Mouse (Mus musculus): ENCODE data around the gene Tmem177. TPM values are rescaled to one million over a fixed set of nuclear protein-coding genes. Genes with fewer than 3 reads are reported as not detected.
A peak's percentile ranks its signal among the peaks of the same experiment; 100 is the strongest.

Gene Tmem177
- total RNA-seq (2021) (10 to 100 TPM in 1 of 2 experiments, 1 to 10 TPM in 1; 6.1 to 10.9 TPM), polyA plus RNA-seq (2012; rRNA removed) (3.4 and 4.1 TPM in 2 replicates)
- long read RNA-seq, transcript Tmem177-201 (2 exons, 3,341 nt), result major isoform, 14 of 17 reads
- long read RNA-seq, partial matches to known transcripts, result 0 of 17 reads
- long read RNA-seq, other reads (novel, unspliced or antisense), result 3 of 17 reads

DNA sequence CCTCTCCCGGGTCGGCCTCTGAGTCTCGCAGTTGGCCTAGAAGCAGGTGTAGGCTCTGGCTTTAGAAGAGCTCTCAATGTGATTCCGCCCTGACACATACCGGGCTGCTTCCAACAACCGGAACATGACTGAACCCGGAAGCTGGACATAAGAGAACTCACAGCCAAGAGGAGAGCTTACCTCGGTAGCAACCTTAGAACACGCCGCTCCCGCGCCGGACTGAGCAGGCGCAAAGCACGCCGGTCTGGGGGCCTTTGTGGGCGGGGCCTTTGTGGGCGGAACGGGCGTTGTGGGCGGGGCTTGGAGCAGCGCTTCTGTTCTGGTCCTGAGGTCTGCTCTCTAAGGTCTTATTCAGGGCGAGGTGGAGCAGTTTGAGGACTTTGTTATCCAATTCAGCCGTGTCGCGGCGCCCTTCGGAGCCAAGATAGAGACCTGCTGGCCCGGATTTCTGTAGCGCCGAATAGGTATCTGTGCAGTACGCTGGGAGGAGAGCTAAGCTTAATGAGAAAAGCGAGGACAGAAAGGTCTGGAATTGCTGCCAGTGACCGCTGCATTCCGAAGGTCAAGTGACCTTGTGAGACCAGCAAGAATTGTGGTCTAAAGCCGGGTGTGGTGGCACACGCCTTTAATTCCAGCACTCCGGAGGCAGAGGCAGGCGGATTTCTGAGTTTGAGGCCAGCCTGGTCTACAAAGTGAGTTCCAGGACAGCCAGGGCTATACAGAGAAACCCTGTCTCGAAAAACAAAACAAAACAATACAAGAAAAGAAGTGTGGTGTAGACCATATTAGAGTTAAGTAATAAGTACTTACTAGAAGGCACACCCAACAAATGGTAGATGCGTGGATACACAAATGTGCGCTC, at the start of gene Tmem177:
Gene Tmem177, minus strand, starts transcription at position 256 of the 862 bp plus-strand sequence.
- peak; percentile 98 for DNase-seq

DNA sequence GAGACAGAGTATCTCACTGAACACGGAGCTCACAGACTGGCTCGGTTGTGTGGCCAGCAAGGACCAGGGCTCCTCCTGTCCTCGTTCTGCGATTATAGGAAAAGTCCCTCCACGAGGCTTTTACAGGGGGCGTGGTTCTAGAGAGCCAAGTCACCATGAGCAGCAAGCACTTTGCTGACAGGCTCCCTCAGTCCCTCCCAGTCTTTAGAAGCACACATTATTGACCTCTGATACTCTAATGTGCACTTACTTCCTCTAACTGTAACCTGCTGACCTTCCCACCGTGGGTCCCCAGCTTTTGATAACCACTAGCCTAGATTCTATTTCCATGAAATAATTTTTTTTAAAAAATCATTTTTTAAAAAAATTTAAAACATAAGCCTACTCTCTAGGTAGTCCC, 46.9 kb upstream of the Tmem177 start:
- DNase-seq, result no peak

DNA sequence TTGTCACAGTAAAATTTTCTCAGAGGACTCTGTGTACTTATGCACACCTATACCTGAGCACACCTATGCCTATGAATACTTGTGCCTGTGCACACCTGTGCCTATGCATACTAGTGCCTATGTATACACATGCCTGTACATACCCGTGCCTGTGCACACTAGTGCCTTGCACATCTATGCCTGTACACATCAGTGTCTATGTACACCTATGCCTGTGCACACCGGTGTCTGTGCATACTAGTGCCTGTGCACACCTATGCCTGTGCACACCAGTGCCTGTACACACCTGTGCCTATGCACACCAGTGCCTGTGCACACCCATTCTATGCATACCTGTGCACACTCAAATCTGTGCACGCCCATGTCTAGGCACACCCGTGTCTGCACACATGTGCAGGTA, 46.5 kb upstream of the Tmem177 start:
- DNase-seq, result no peak

DNA sequence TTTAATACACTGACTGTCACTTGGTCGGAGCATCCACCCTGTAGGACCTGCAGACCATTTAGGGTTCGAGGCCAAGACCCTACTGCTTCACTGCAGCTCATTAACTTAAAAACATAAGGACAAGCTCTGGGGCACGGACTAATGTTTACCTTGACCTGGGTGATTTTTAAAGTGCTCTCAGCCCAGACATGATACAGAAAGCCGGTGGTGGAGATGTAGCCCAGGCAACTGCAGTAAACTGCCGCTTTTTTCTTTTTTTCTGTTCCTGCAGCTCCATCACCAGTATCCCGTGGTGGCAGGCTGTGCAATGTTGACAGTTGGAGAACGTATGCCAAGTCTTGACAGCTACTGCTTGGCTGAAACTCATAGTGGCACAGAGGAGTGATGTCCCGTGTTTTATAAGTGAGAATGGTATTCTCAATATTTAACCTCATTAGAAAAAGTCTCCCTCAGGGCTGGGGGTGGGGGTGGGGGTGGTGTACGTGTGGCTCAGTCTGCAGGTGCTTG, 44.8 kb upstream of the Tmem177 start:
- DNase-seq, result no peak

DNA sequence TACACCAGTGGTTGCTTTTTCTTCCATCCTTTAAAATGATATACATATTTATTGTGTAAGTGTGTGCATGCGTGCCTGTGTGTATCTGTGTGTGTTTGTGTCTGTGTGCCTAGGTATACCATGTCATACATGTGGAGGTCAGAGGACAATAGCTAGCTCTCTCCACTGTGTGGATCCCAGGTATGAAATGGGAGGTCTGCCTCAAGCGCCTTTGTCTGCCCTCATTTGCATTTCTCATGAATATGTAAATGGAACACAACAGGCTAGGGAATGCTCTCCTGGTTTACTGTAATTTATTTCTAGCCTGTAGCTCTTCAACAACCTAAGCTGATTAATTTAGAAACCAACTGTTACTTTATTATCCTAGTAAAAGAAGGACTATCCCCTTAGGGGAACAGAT, 41.7 kb upstream of the Tmem177 start:
- no peak for DNase-seq

DNA sequence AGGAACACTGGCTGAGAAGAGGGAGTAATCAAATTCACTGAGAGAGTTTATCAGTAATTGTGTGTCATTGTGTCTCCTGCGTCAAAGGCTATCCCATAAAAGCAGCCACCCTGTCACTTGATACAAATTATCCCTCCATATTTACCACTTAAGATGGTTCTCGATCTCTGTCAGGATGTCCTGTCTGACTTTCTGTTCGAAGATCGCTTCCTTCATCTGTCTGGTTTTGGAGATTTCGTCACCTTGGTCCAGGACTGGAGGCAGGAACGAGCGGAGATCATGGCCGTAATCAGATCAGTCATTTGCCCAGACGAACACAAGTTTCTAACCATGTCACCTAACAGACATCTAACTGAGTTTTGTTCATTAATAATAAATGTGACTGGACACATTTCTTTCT, 40.4 kb upstream of the Tmem177 start:
- peak; percentile 10 for DNase-seq

DNA sequence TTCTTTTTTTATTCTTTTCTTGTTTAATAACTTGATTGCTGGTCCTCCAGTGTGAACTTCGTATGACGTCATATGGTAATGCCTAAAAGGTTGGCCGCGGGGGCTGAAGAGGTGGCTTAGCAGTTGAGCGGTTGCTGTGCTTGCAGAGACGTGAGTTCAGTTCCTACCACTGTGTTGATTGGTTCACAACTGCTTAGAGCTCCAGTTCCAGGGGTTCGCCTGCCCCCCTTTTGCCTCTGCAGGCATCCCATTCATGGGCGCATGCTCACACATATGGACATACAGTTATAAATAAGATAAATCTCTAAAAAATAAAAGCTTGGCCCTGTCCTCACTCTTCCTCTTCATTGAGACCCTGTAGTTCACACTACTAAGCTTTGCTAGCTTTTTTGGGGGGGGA, 37.1 kb upstream of the Tmem177 start:
- no peak for DNase-seq

DNA sequence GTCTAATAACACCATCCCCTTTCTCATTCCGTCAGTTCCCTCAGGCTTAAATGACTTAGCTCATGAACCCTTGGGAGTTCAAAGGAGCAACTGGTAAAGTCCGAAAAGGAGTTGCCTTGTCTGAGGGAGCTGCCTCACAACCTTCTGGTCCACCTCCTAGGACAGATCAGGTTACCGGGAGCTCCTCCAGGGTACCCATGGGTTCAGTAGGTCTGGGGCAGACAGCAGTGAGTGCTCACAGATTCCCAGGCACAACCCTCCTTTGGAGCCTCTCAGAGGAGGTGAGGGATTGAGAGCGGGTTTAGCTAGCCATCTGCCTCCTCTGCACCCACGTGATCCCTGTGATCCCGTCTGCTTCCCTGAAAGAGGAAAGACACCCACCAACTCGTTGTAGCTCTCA, 23.9 kb upstream of the Tmem177 start:
- DNase-seq, result no peak

DNA sequence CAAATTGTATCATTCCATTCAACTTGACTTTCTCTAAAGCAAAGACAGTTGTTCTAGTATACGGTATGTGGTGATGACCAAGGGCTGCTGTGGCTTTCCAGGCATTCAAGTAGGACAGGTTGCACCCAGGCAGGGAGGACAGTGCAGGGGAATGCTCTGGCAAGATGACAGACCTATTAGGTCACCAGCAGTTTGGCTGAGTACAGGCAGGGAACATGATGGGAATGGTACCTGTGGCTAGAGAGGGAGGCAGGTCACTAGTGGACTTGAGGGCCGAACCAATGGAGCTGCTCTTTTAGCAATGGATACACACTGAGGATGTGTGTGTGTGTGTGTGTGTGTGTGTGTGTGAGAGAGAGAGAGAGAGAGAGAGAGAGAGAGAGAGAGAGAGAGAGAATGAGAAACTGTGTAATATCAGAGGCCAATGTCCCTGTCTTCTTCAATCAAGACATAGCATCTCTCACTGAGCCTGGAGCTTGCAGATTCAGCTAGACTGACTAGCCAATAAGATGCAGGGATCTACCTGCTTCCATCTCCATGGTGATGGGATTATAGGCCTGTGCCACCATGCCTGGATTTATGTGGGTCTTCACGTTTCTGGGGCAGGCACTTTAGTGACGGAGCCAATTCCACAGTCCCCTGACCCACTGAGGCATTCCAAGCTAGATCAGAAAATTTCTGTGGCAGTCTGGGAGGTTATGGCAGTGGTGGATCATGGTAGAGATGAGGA, 18.6 kb upstream of the Tmem177 start:
- DNase-seq, result no peak

DNA sequence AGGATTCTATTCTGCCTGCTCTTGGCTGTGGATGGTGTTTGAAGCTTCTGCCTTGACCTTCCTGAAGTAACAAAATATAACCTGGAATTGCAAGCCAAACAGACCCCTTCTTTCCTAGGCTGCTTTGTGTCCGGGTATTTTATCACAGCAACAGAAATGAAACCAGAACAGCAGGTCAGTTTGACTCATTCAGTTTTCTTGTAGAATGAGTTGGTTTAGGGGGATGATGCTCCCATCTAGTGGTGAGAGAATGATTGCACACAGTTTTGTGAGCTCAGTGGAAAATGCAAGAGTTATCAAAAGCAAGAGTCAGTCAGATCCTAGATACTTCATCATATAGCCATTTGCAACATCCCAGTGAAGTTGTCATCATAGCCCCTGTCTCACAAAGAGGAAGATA, 16.7 kb upstream of the Tmem177 start:
- peak; percentile 13 for DNase-seq

DNA sequence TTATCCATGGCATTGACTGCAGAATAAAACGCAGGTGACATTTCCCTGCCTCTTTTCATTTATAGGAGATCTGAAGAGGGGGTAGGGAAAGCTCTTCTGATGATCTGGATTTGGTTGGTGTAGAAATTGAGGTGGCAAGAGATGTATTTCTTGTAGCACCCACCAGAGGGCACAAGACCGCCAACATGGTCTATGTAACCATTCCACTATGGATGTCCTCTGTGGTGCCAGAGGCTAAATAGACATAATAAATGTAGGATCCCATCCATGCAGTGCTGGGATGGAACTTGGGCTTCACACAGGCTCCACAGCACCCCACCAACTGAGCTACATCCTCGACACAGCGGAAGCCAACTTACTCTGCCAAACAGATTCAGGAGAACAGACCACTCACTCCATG, 6.3 kb upstream of the Tmem177 start:
- peak; percentile 21 for DNase-seq

DNA sequence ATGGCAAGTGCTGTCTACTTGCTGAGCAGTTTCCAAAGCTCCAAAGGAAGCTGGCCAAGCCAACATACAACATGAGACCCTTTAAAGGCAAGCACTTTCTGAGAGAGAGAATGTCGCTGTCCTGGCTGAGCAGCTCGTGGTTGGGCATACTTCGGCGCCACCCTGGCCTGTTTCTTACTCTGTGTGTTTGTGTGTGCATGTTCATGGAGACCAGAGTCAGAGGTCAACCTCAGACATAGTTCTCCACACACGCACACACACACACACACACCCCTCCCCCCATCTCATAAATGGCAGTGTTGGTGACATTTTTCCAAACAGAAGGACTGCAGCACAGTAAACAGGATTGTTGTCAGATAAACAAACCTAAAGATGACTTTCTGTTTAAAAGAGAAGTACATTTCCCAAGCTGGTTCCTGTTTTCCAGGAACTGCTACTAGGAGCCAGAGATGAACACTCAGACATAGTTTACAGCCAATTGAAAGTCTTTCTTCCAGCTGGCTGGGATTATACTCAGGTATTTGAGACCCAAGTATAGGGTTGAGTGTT, 3.9 kb upstream of the Tmem177 start:
- no peak for DNase-seq

DNA sequence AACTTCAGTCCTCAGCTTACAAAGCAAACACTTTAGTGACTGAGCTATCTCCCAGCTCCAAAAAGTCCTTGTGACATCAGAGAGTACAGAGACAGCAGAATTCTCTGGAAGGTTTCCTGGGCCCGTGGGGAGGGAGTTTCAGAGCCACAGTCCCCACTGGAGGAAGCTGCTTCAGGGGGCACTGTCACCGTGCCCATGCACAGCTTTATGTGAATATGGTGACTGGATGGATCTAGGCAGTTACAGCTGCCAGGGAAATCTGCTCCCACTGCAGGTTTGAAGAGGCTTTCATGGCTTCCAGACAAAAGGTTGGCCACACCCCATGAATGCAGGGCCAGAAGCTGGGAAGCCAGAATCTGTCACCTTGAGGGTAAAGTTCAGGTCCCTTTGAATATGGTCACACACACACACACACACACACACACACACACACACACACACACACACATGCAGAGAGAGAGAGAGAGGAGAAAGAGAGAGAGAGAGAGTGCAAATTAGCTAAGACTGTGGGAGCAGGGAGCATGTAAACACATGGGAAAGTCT, 5.7 kb downstream of the Tmem177 start:
- DNase-seq, result no peak

DNA sequence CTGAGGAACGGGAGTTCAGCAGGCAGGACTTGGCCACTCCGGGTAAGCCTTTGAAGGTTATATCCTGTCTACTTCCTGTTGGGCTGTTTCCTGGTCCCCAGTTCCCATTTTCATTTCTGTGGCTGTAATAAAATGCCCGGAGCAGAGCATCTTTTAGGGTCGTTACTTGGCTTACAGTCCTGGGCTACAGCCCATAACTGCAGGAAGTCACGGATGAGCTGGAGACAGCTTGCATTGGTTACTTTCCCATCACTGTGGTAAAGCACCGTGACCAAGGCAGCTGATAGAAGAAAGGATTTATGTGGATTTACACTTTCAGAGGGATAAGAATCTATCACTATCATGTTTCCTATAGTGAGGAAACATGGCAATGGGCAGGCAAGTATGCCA, 9.8 kb downstream of the Tmem177 start:
- no peak for DNase-seq

DNA sequence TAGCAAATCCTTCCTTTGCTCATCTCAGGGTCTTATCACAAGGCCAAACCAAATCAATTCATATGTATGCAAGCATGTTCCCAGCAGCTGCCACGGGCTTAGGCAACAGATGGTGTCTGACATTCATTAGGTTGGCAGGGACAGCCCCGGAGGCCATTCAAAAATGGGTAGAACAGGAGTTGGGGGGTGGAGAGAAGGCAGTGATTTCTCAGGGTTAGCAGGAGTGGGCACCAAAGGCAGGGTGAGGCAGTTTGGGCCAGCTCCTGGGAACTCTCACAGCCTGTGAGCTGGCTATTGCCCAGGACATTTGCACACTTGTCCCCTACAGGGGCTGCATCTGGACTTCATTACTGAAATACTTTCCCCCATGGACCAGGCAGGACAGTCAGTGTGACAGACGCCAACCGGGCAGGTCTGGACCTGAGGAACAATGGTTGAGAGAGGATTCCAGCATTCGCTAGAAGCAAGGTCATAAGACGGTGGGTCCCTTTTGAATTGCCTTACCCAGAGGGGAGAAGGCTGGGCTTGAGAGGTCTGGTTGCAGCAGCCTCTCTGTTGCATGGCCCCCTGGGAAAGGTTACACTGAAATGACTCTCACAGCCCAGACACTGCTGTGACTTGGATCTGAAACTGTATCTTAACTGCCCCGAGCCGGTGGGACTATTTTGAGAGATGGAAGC, 10.3 kb downstream of the Tmem177 start:
- no peak for DNase-seq

DNA sequence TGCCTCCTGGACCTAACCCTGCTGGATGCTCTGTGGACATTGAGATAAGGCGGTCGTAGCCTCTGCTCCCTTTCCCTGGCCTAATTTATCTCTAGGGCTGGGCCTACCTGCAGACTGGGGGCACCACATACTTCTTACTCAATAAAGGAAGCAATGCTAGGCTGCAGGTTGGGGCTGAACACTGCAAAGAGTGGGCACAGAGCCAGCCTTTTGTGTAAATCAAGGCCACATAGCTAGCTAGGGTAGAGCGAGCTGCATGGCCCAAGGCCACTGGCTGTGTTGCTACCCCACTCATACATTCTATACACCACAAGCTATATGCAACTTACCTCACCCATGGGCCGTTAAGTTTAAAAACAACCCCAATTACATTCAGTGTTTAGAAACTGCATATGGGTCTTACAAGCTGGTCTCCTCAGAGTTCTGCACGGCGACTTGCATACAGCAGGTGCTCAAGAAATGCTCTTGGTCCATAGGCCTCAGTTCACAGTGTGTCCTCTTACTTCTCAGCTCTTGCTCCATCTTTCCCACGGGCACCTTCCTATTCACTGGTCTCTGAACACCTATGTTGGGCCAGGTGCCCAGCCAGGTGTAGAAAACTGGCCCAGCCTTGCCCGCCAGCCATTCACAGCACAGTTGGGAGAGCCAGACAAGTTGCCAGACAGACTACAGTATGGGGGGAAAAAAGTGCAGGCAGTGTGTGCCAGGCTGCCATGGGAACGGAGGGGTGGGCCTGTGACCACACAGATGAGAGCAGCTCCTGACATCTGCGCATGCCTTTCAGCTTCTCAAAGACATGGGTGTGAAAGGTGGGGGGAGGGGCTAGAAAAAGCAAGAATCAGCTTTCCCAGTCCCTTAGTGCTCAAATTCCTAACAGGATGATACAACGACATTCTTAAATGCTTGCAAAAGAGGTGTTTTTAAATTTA, 13.5 kb downstream of the Tmem177 start:
- DNase-seq, result no peak

DNA sequence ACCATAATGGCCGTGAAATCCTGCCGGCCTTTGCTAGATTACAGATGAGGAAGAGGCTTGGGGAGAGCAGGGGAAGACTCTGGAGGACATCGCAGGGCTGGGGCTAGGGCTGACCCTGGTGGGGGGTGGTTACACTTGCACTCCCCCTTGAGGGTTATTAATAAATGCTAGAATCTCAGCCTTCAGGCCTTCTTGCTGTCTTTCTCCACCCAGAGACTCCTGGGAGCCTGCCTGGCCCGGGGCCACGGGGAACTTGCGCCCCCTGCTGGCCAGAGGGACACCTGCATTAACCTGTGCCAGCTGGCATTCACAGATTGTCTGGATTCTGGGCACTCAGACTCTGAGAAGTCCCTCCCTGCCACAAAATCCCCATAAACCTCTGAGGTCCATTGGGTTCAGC, 18.1 kb downstream of the Tmem177 start:
- DNase-seq, result peak; percentile 76

DNA sequence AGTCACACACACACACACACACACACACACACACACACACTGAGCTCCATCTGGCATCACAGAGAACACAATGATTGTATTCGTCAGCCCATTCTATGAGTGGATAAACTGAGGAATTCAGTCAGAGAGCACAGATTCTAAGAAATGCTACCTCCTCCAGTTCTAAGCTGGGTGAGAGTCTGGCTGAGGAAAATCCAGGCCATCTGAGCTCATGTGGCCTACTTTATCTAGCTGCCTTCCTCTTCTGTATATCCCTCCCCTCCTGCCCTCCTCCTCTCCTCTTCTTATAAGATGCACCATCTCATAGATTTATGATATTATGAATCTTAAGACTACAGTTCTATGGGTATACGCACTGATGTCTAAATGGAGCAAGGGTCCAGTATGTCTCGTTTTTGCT, 19.4 kb downstream of the Tmem177 start:
- DNase-seq, result no peak

DNA sequence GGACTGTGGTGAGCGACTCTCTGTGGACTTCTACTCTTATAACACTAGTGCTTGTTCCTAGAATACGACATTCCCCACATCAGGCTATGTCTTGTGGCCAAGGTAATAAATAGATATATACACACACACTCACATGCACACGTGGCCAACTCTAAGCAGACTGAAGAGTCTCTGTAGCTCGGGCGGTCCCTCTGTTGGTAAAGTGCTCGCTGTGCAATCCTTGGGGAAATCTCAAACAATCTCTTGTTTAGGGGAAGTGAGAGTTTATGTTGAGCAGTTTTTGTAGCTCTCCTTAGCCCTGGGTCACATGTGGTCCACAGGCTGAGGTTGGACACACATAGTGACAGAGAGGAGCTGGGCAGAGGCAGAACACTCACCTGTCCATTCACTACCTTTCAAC, 20.1 kb downstream of the Tmem177 start:
- no peak for DNase-seq

DNA sequence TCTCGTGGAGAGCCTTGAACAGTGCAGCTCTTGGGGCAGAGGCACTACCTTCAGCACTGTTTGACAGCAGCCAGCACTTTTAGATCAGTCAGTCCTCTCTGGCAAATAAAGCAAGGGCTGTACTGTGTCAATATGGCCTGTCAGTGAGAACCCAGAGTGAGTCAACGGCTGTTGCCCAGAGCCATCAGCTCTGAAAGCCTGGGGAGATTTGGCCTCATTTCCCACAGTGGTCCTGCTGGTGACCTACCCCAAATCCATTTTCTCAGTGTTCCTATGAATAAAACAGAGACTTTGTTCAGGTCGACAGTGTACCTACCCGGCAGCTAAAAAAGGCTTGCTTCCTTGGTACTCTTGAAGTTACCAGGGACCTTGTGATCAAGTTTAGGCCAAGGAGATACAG, 21.1 kb downstream of the Tmem177 start:
- DNase-seq, result no peak

DNA sequence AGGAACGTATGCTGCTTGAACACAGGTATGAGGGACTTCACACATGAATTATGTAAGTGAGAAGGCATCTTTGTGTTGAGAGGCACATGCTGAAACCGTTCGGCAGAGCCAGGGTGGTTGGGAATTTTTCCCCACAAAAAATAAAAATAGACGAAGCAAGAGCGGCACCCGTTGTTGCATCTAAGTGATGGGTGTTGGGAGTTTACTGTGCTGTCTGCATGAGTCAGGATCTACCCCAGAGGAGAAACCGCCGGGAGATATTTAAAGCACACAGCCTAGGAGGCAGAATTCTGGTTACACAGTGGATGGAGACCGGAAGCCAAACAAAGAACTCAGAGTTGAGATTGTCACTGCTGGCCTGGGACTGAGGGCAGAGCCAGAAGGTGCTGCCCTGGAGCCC, 21.9 kb downstream of the Tmem177 start:
- no peak for DNase-seq
